Mouse (Mus musculus): Measurements from ENCODE around the gene Igfbp6. TPM values are rescaled to one million over a fixed set of nuclear protein-coding genes. Genes with fewer than 3 reads are reported as not detected.

Igfbp6 gene
- total RNA-seq (2021), result 10 to 100 TPM; 10.0 to 12.5 TPM

DNA sequence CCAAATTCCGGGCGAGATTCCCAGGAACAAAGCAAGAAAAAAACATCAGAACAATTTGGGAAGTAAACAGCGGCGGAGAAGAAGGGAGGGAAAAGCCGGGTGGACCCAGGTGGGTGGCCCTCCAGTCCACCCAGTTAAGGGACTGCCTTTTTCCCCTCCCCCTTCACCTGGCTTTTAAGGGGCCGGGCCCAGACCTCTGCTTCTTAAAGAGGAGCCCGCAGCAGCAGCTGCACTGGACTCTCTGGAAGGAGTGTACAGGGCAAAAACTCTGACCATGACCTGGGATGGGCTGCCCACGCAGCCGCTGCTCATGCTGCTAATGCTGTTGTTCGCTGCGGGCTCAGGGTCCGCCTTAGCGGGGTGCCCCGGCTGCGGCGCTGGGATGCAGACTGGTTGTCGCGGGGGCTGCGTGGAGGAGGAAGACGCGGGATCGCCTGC is at the start of gene Igfbp6:
TSS of gene Igfbp6 (plus strand) at position 89 of the 438 bp plus-strand sequence.
- DNase-seq, result no peak

DNA sequence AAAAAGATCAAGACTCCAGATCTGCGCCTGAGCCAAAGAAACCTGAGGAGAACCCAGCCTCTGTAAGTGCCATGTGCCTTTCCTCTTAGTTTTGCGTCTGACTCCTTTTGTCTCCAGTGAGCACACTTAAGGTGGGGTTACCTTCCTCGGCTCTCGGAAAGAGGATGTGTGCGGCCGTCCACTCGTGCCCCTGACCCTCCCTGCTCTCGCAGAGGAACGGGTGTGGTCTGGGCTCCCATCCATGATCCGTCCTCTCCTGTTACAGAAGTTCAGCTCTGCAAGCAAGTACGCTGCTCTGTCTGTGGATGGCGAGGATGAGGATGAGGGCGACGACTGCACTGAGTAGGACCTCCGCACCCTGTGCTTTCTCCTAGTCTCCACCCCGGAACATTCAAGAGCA is 49.2 kb upstream of the Igfbp6 start:
- peak; percentile 14 for DNase-seq

DNA sequence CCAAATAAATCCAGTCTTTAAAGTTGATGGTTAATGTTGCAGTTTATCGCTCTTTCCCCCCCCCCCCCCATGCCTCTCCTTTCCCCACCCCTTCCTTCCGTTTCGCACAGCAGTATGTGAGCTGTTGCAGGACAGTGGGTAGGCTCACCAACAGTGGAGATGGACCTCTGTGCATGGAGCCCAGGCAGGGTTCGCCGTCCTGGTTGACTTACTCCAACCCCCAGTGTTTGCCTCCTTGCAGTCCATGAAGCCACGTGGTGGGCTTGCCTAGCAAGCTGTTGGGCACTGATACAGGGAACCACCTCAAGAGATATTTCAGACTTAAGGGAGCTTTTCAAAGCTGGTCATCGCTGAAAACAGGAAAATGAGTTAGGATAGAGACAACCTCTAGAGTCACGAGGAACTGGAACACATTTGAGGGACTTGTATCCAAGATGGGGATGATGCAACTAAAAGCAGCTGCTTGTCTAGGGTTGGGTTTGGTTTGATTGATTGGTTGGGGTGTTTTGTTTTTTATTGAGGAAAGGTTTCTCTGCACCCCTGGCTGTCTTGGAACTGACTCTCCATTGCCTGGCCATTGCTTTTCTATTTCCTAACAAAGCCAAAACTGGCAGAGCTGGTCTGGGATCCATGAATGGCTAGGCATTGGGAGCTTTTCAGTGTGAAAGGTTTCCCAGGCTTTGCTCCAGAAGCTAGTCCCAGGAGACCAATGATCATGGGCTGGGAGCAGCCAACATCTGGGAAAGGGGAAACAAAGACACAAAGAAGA is 46.8 kb upstream of the Igfbp6 start:
- DNase-seq, result peak; percentile 52

DNA sequence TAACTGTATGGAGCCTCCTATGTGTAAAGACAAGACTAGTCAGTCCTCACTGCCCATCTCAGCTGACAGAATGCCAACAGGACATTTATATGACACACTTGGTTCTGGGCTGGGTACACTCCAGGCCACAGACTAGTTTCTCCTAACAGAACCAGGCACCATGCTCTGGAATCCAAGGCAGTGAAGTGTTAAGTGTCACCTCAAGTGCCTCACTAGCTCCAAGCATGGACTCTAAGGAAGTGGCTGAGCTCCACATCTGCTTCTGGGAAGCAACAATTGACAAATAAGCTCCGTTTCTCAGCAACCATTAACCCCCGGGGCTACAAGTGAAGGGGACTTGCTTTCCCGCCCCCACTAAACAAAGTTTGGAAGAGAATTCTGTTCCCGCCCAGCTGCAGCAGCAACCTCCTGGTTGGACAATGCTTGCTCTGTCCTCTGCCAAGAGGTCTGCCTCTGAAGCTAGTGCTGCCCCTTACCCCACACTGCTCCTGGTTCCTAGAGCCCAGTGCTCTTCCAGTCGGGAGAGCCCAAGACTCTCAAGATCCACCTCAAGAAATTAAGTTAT is 46.1 kb upstream of the Igfbp6 start:
- peak; percentile 59 for DNase-seq

DNA sequence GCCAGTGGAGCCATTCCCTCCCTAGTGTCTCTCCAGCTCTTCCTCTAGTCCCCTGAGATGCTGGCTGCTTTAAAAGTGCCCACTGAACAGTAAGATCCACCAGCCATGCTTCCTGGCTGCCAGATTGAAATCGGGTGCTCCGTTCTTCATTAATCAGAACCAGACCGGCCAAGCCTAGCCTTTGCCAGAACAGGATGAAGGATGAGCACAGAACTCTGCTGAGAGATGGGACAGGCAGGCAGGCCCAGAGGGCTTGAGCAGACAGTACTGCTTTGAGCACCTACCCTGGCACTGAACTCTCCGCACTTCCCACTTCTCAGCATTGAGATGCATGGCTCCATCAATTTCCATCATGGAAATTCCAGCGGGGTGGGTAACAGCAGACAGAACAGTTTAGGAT is 44.9 kb upstream of the Igfbp6 start:
- peak; percentile 17 for DNase-seq

DNA sequence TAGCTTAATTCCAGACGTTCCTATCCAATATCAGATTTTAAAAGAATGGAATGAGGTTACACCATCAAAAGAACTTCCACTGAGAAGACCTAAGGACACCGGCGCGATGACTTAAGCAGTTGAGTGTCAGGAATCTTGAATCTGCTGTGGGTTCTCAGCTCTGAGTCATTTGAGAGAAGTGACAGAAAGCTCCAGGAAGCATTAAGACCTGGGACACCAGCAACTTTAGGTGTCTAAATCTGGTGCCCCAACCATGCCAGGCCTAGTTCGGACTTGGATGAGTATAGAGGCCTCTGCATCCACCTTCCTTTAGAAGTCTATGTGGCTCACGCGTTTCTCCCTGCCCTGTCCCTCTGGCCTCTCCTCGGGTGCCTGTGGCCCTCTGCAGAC is 44.4 kb upstream of the Igfbp6 start:
- no peak for DNase-seq

DNA sequence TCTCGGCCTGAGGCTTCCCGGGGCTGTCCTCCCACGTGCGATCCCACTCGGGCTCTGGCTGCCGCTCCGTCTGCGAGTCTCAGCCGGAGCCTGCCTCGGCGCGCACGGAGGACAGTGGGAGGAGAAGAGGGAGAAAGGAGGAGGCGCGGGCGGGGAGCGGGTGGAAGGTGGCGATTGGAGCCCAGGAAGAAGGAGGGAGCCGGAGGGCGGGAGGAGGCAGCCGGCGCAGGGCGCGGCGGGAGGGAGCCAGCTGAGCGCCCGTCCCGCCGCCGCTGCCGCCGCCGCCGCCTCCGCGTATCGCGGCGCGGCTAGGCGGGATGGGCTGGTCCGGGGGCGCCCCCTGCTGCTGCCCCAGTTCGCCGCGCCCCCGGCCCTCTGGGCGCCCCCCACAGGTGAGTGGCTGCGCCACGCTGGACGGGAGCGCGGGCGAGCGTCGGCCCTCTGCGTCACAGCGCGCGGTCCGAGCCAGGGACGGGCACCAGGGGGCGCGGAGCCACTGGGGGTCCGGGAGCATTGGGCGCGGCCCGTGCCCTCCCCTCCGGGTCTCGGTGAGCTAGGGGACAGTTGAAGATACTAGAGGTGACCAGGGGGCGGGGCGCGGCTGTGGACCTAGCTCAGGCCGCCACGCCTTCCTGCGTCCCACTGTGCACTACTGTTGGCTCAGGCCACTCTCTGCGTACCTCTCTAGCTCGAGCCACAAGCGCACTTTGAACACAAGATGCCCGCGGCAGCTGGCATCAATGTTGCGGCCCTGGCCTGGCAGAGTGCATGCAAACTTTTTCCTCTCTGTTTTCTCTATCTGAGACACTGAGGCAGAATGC is 43.8 kb upstream of the Igfbp6 start, which contains the start of gene Tns2:
TSS of gene Tns2 (plus strand) at position 253 of the 821 bp plus-strand sequence.
- DNase-seq, result peak; percentile 86

DNA sequence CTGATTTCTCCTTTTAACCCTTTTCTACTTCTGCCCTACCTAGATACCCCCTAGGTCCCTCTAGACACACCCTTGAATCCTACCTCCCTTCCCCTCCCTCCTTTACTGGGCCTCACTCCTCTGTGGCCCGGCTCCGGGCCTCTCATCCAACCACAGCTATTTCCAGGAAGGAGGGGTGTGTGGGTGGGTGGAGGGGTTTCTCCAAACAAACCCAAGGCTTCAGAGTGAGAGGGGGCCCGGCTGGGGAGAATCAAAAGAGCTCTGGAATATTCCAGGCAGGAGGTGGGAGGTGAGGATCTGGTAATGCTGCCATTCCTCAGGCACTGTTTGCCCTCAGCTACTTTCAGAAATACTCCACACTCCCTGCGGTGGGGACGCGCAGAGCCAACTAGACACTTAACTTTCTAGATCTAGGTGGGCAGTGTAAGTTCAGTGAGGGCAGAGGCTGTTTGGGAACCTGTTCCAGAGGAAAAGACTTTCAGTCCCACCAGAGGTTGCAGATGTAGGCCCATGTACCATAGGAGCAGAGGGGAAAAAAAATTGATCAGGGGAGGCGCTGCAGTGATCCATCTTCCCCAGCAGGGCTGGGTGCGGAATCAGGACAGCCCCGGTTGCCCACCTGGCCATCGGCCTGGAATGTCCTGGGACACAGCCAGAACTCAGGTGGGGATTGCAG is 43.0 kb upstream of the Igfbp6 start:
- peak; percentile 58 for DNase-seq

DNA sequence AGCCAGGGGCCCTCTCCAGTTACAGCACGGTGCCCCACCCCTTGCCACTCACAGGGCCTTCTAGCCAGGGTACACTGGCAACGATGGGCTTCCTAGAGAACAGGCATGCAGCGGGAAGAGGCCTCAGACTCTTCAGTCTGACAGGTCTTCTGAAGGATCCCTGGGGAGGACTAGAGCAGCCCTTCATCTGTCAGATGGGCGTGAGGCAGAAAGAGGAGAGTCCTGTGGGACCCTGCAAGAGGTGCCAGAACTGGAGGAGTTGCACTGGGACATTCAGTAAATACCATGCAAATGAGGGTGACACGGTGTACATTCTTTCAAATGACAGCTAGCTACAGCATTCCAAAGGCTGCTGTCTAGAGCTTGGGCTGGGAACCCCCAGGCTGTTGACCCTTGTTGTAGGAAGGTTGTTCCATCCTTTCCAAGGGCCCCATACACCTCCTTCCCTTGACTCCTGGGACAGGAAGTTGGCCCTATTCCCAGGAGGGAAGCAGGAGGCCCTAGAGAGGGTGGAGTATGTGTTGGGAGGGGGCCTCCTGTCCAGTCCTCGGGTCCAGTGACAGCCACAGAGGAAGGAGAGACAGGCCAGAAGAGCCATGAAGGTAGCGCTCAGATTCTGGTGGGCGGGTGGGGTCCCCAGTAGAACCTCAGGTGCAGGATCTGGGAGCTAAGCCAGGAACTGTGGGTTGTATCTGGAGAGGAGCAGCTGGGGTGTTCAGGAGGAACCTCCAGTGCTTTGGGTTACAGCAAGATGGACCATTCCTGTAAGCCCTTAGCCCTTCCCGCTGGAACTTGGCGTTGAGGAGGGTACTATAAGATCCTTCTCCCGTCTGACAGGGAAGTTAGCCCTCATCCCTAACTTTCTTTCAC is 42.3 kb upstream of the Igfbp6 start:
- peak; percentile 81 for DNase-seq

DNA sequence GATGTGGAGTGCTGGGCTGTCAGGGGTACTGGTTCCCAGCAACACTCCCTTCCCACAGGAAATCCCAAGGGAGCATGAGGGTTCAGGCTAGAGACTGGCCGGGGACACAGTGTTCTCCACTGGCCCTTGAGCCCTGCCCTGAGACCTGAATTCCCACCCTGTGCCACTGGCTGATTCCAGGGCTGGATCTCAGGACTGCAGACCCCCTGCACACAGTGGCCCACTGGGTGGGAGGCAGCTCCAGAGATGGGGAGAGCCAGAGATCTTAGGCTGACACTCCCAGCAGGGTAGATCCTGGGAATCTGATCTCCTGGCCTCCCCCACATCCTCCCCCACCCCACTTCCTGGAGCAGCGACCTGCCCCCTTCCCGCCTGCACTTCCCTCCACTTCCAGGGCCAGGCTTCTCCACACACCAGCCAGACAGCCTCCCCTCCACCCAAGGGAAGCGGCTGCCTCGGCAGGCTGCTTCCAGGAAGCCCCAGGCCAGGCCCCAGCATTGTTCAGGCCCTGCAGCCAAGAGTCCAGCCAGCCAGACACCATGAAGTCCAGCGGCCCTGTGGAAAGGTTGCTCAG is 41.5 kb upstream of the Igfbp6 start:
- DNase-seq, result peak; percentile 82

DNA sequence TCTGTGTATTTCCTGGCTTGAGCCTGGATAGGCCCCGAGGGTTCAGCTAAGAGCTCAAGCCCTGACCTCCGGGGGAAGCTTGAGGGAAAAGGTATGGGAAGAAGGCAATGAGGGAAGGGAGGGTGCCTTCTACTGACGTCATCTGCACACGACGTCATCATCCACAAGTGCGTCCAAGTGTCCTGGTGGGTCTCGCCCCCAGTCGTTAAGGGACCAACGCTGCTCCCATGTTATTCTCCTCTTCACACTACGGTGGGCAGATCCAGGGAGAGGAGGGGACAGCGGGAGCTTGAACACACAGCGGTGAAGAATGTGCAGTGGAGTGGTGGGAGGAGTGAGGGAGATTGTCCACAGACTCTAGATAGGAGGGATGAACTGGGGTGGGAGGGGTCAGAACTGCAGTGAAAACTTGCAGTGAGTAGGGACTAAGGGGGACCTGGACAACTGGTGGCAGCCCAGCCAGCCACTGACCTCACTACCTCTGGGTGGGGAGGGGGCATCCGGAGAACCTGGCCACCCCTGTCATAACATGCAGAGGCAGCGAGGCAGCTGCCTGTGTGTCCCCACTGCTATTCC is 40.7 kb upstream of the Igfbp6 start:
- DNase-seq, result peak; percentile 75

DNA sequence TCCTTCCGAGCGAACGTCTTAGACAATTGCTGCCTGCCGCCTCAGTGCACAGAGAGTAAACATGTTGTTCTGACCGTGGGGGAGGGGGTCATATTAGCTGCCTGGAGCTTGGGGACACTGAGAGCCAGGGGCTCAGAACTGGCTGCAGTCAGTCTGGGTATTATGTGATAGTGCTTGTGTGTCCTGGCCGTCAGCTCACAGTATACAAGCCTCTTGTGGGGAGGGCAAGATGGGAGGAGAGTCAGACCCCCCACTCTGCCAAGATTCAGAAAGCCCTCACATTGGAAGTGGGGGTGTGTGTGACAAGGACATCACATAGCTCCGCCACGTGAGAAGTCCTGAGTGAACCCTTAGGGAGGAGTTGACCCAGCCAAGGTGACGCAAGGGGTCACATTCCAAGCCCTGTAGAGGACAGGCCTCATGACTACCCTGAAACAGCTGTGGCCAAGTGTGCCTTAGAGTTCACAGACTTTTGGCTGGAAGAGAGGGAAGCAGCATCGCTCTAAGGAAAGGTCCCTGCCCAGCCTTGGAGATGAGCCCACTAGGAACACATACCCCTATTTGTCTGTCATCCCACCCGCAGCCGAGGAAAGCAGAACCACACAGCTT is 40.1 kb upstream of the Igfbp6 start:
- DNase-seq, result peak; percentile 84

DNA sequence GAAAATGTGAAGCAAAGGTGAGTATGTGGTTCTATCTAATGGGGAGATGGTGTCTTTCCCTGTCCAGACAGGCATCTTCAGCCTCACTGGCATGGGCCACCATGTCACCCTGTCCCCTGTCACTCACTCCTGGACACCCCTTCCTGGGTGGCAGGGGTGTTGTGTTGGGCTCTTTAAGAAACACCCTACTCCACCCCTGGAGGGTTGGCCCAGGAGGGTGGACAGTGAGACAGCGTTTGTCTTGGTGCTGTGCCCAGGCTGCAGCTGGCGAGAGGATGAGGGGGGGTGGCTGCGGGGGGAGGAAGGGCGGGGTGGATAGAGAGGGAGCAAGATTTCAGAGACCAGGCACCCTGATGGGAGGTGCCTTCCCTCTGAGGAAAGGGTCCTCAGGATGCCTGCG is 38.8 kb upstream of the Igfbp6 start:
- DNase-seq, result peak; percentile 85

DNA sequence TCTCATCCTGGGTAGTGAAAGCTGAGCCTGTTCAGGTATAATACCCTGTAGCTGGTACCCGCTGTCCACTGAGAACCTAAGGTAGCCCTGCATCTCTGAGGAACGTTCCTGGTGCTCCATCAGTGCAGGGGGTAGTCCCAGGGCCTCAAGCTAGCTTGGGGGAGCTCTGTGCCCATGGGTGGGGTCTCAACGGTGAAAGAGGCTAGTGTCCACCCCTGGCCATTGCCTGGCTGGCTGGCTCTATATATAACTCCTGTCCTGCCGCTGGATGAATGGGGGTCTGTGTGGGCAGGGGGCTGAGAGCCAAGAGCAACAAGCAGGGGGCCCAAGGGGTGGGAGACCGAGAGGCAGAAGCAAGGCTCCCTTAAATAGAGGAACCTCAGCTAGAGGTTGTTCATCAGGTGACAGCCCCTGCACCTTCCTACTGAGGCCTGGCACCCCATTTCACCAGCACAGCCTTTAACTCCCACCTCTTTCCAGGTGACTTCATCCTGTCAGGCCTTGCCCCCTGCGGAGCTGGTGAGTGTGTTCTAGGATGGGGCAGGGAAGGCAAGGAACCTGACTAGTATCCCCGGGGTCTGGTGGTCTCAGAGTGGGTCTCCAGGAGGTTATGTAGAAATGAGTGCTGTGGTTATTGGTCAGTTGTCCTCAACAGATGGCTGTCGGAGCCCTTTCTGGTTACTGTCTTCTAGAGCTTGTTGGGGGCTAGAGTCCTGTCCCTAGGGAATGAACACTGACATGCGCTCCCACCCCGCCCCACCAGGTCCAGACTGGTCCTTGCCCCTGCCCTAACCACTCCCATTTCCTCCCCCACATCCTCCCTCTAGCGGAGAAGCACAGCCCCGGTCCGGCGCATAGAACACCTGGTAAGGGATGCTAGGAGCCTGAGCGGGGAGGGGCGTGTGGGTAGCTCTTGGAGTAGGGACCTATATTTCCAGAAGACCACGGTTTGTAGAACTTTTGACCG is 38.1 kb upstream of the Igfbp6 start:
- peak; percentile 55 for DNase-seq

DNA sequence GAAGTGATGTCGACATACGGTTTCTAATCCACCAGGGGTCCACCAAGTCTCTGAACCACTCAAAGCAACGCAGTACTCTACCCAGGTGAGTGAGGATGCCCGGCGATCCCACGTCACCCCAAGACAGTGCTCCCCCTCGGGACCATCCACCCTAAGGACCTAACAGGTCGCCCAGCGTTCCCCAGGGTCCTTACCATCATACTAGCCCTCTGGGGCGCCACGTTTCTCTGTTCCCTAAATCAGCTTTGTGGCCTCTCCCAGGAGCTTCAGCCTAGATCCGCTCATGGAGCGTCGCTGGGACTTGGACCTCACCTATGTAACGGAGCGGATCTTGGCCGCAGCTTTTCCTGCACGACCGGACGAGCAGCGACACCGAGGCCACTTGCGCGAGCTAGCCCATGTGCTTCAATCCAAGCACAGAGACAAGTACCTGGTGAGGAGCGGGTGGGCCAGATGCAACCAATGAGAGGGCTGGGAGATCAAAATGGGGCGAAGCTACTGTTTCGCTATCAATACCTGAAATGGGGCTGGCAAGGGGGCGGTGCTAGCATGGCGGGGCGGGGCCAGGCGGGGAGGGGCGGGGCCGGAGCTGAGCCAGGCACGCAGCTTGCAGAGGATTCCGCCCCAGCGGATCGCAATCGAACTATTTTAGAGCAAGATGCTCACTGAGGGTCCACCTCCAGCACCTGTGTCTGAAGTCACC is 37.3 kb upstream of the Igfbp6 start:
- peak; percentile 15 for DNase-seq

DNA sequence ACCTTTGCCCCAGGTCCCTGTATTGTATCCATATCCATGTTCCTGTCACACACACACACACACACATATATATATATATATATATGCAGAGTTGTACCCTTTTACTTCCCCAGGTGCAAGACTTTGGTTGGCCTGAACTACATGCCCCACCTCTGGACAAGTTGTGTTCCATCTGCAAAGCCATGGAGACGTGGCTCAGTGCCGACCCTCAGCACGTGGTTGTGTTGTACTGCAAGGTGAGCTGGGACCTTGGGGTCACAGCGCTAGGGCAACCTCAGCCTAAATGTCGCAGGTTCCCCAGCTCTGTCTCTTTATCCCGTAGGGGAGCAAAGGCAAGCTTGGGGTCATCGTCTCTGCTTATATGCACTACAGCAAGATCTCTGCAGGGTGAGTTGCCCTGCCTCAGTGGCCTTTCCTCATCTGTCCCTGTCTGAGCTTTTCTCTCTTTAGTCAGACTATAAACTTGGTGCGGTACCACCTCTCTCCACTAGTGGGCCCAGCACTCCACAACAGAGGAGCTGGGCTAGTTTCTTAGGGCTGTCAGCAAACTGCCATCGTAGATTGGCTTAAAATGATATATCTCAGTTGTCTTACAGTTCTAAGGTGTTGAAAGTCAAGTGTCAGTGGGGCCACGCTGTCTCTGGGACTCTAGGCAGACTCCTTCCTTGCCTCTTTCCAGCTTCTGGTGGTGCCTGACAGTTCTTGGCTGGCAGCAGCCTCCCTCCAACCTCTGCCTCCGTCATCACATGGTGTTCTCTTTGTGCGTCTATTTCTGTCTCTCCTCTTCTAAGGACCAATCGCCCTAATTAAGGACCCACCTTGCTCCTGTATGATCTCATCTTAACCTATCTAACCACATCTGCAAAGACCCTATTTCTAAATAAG is 36.2 kb upstream of the Igfbp6 start:
- peak; percentile 80 for DNase-seq

All from heart, postnatal 4 days (tissue).